Mouse (Mus musculus) bone marrow, adult 2 months (tissue): ENCODE results near the gene Il20rb.

ENCODE experiments used
- CTCF ChIP-seq: fragments of 200-500 bp; IDR thresholded peaks from 2 replicates; pipeline ENCODE4 v1.5.1; 2011; ENCODE audit warnings: low read length, control low read depth; ENCODE audit not compliant: control insufficient read depth, insufficient read depth
- POLR2A ChIP-seq: fragments of 200-500 bp; IDR thresholded peaks from 2 replicates; pipeline ENCODE4 v1.6.1; 2011; ENCODE audit warnings: low read depth, mild to moderate bottlenecking, control low read depth, low read length, borderline replicate concordance; ENCODE audit not compliant: control insufficient read depth

GRCm38 (mm10) chr9:100505498-100505897, 18.9 kb upstream of the Il20rb start:
- TF ChIP-seq CTCF: no peak
- TF ChIP-seq POLR2A: no peak
